Mouse (Mus musculus): ENCODE measurements around the gene Tbc1d2. TPM values are rescaled to one million over a fixed set of nuclear protein-coding genes. Genes with fewer than 3 reads are reported as not detected.
"Not testable (repeated sequence)": the region's sequence is repeated elsewhere in the genome, so short reads cannot be mapped to it uniquely, and the experiment has no call there.

Gene Tbc1d2
- total RNA-seq, 2 experiments from 2014 or later: 0.39 to 0.59 TPM

DNA sequence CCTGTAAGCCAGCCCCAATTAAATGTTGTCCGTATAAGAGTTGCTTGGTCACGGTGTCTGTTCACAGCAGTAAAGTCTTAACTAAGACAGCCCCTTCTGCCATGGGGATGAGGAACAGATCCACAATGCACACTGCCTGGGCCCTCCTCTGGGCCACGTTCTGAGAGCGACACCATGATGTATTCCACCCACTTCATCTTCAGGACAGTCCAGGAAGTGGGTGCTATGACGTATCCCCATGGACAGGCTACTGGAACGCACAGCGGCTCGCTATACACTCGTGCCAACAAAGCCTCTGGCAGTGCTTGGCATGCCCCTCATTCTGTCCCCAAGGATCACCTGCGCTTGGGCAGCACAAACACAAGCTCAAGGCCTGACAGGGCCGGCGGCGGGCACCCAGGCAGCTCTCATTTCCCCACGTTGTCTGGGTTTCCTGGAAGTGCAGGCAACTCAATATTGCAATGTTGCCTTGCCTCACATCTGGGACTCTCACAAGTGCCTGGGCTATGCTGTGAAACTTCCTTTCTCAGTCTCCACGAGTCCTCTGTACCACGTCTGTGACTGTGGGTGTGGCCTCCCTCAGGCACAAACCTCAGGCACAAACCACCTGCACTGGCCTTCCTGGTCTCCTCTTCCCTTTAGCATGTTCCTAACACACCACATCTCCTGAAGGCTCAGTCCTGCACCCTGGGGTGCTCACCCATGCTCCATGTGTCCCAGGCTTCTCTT lies 14.1 kb downstream of the Tbc1d2 start:
- no peak for TF ChIP-seq CTCF (IDR thresholded peaks at IDR 0.05)
- intact Hi-C loops (cut with DNase I): no loop called here

GRCm38 (mm10) chr4:46634881-46635280 lies 15.1 kb downstream of the Tbc1d2 start:
- no peak for DNase-seq
- Histone ChIP-seq H3K27ac (no peak overlapping the region), H3K4me3 (no peak overlapping the region)
- TF ChIP-seq CTCF (IDR thresholded peaks at IDR 0.05): no peak
- intact Hi-C loops (cut with DNase I): no loop called here

More for the DNA sequence above, 14.1 kb downstream of the Tbc1d2 start:
- DNase-seq: no peak
- H3K4me3 ChIP-seq: no peak overlapping the region
- H3K27ac ChIP-seq: no peak overlapping the region

- H3K27ac ChIP-seq; DNase-seq; H3K4me3 ChIP-seq; intact Hi-C loops (cut with DNase I): not testable (repeated sequence)
These were observed 16.4 kb downstream of the Tbc1d2 start for GRCm38 (mm10) chr4:46633565-46633964.

DNA sequence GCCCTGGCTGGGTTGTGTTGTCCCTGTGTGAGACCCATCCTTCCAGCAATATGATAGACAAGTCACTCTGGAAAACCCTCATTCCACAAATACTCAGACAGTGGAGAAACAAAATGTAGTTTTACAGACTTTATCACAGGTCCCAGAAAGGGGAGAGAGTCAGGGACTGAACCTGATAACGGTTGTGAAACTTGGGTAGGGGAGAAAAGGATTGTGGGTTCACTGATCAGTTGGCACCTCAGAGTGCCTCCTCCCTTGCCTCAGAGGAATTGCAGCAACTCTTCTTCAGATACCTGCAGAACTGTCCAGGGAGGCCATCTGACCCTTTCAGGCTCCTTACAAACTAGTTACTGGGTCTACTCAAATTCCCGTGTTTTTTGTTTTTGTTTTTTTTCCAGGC lies 17.5 kb downstream of the Tbc1d2 start:
- DNase-seq: no peak
- intact Hi-C loops (cut with DNase I): no loop called here
- no peak for TF ChIP-seq CTCF (IDR thresholded peaks at IDR 0.05)
- no peak overlapping the region for H3K4me3 ChIP-seq
- H3K27ac ChIP-seq: no peak overlapping the region

GRCm38 (mm10) chr4:46630390-46630789 lies 19.6 kb downstream of the Tbc1d2 start:
- intact Hi-C loops (cut with DNase I): no loop called here
- no peak for DNase-seq
- Histone ChIP-seq H3K27ac (no peak overlapping the region), H3K4me3 (no peak overlapping the region)
- peak; percentile 42 for TF ChIP-seq CTCF (IDR thresholded peaks at IDR 0.05)

GRCm38 (mm10) chr4:46628873-46629272 lies 21.1 kb downstream of the Tbc1d2 start:
- intact Hi-C loops (cut with DNase I): no loop called here
- no peak overlapping the region for H3K27ac ChIP-seq
- no peak for DNase-seq
- no peak overlapping the region for H3K4me3 ChIP-seq
- no peak for TF ChIP-seq CTCF (IDR thresholded peaks at IDR 0.05)

DNA sequence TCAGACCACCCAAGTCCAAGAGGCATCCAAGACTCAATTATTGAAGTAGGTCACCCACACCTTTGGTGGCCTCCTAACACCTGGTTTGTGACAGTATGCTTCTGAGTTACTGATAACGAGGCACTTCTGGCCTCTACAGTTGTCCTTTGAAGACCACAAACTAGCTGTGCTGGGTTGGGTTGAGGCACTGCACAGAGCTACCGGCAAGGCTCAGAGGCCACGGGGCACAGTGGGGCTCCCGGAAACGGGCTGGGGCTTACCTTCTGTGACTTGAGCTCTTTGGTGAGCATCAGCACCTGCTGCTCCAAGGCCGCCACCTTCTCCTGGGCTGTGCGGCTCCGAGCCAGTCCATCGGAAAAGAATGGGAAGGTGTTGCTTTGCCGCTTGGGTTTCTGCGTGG lies 21.9 kb downstream of the Tbc1d2 start:
- H3K4me3 ChIP-seq: no peak overlapping the region
- no peak overlapping the region for H3K27ac ChIP-seq
- no peak for TF ChIP-seq CTCF (IDR thresholded peaks at IDR 0.05)
- intact Hi-C loops (cut with DNase I): no loop called here
- DNase-seq: no peak

DNA sequence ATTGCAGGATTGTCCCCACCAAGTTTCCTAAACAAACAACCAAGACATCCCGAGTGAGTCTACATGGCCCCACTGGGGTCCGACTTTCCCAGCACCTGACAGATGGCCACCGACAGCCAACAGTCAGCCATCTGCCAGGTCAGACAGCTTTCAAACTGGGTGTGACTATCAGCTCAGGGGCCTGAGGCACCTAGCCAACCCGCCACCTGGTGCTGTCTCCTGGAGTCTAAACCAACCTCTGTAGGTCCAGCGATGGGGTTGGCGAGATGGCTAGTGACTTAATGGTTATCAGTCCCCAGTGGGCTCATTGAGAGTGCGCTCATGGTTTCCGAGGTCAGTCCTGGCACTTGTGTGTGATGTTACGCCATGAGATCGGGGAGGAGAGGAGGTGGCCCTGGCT lies 24.9 kb downstream of the Tbc1d2 start:
- intact Hi-C loops (cut with DNase I): no loop called here
- no peak for DNase-seq
- TF ChIP-seq CTCF (IDR thresholded peaks at IDR 0.05): no peak

DNA sequence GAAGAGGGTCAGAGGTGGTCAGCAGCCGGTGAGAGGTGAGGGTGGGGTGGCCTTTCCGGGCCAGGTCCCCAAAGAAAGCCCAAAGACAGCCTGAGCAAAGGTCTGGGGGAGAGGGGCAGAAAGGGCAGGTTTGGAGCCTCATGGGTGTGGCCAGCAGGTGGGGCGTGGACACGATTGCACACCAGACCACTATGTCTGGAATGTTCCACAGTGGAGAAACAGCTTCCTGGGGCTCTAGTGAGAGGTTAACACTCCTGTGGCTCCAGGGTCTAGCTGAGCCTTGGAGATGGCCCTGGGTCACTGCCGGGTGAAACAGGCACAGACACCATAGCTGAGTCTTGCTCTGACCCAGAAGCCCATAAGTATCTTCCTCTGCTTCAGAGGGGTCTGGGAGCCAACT lies 27.0 kb downstream of the Tbc1d2 start:
- Histone ChIP-seq H3K27ac (no peak overlapping the region), H3K4me3 (no peak overlapping the region)
- intact Hi-C loops (cut with DNase I): no loop called here
- TF ChIP-seq CTCF (IDR thresholded peaks at IDR 0.05): no peak
- no peak for DNase-seq

More for the DNA sequence above, 24.9 kb downstream of the Tbc1d2 start:
- Histone ChIP-seq H3K27ac (no peak overlapping the region), H3K4me3 (no peak overlapping the region)

DNA sequence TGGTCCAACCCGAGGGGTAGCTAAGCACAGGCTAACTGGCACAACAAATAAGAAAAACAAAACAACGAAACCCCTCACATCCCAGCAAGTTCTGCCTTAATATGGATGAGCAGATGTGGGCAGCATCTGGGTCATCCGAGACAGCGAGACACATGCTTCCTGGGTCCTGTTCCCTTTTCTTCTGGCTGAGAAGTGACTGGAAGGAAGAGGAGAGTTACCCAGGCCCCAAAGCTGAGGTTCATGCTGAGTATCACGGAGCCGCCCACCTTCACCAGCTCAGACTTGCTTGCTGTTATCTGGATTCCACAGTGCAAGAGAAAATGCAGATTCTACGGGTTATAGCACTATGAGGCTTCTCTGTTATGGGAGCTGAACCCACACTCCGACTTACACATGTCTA lies 29.1 kb downstream of the Tbc1d2 start:
- DNase-seq: no peak
- no peak for TF ChIP-seq CTCF (IDR thresholded peaks at IDR 0.05)
- no peak overlapping the region for H3K4me3 ChIP-seq
- no peak overlapping the region for H3K27ac ChIP-seq
- intact Hi-C loops (cut with DNase I): no loop called here

- DNase-seq: no peak
- peak; percentile 40; the same call in 1 of the 2 replicates for TF ChIP-seq CTCF (IDR thresholded peaks at IDR 0.05)
- no peak overlapping the region for H3K4me3 ChIP-seq
- intact Hi-C loops (cut with DNase I): no loop called here
- no peak overlapping the region for H3K27ac ChIP-seq
These were observed 29.7 kb downstream of the Tbc1d2 start for GRCm38 (mm10) chr4:46620330-46620729.

- peak; percentile 33; the same call in 1 of the 2 replicates for TF ChIP-seq CTCF (IDR thresholded peaks at IDR 0.05)
- no peak for DNase-seq
- intact Hi-C loops (cut with DNase I): loop anchor here (10.0 kb wide), 1 partner anchor 436 kb away; the partner anchor contains the start of gene Anks6
These were observed 31.7 kb downstream of the Tbc1d2 start for GRCm38 (mm10) chr4:46618196-46618817.

DNA sequence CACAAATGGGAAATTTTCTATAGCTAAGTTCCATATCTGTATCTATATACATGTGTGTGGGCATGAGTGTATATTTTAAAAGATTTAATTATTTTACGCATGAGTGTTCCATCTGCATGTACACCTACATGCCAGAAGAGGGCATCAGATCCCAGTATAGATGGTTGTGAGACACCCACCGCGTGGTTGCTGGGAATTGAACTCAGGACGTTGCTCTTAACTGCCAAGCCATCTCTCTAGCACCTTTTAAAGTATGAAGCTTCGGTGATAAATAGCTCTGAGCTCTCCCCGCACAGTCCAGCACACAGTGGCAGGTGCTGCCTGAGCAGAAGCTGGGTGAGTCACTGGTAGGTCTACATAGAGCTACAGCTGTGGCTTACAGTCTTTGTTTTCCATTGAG lies 32.6 kb downstream of the Tbc1d2 start:
- intact Hi-C loops (cut with DNase I): loop anchor here (10.0 kb wide), 1 partner anchor 437 kb away; the partner anchor contains the start of gene Anks6
- DNase-seq: no peak
- TF ChIP-seq CTCF (IDR thresholded peaks at IDR 0.05): peak; percentile 47
- H3K27ac ChIP-seq: no peak overlapping the region
- no peak overlapping the region for H3K4me3 ChIP-seq

More at GRCm38 (mm10) chr4:46618196-46618817, 31.7 kb downstream of the Tbc1d2 start:
- H3K27ac ChIP-seq: no peak overlapping the region
- H3K4me3 ChIP-seq: no peak overlapping the region
